Mouse (Mus musculus): Measurements from ENCODE around the gene Cep164. TPM values are rescaled to one million over a fixed set of nuclear protein-coding genes. Genes with fewer than 3 reads are reported as not detected.
A peak's percentile ranks its signal among the peaks of the same experiment; 100 is the strongest.

Gene Cep164
- polyA plus RNA-seq (2014; fragmentation: Nextera tagmentation; extraction: Ambion mirVana), result 27.5 and 28.0 TPM in 2 replicates

DNA sequence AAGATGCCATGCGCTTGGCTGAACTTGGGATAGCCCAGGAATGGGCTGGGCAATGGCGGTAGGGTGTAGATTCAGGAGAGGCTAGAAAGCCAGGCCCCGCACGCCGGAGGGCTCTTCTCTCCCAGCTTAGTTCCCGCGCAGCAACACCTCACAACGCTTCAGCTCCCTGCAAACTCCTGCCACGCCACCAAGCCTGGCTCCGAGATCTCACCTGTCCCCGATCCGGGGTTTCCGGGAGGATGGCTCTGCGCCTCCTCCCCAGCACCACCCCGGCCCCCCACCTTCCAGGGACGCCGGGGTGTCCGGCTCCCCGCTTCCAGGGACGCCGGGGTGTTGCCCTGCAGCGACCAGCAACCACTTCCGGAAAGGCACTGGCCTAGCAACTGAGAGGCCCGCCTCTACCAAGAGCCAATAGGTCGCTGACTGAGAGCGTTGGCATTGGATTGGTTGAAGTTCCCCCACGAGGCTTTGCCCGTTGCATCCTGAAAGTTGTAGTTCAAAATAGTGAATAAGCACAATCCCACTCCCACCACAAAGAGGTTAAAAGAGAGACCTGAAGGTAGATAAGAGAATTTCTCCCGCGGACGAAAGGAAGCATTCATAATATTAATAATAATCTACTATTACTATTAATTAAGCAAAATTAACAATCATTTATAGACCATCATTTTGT lies at the start of gene Cep164:
Gene Cep164, minus strand, starts transcription at position 401 of the 673 bp plus-strand sequence.
- no peaks in the 10 kb centered on the region for H3K27me3 ChIP-seq (replicated peaks; ENCODE audit: control insufficient read depth, insufficient read depth, low read length)
- DNase-seq (ENCODE audit: low spot score) (peak; percentile 89), ATAC-seq (replicated peaks; ENCODE audit: low FRiP score, low TSS enrichment, low read depth) (peak; percentile 96)
- H3K9me3 ChIP-seq (ENCODE audit: control insufficient read depth, low read length), result 0 out of 2 replicates have a peak, but pooled peaks cover 2% of the 10 kb centered on the region
- peak within 1 kb of the TSS; percentile 53 for H3K9ac ChIP-seq (ENCODE audit: low read length)
- under 1% methylated on average over 31 of the region's 31 CpGs for WGBS
- peak within 1 kb of the TSS; percentile 82 for H3K4me2 ChIP-seq (ENCODE audit: low read length)
- H3K36me3 ChIP-seq (ENCODE audit: control insufficient read depth, insufficient read depth, low read length), result no peaks in the 10 kb centered on the region
- peak within 1 kb of the TSS; percentile 67 for H3K4me3 ChIP-seq (ENCODE audit: low read depth, low read length)
- peak within 1 kb of the TSS; percentile 83 for H3K27ac ChIP-seq (ENCODE audit: low read depth)
- peaks cover 5% of the 10 kb centered on the region for H3K4me1 ChIP-seq (replicated peaks; ENCODE audit: control insufficient read depth, insufficient read depth, low read length)

GRCm38 (mm10) chr9:45877928-45878327 lies 49.4 kb upstream of the Cep164 start:
- ATAC-seq (replicated peaks; ENCODE audit: low FRiP score, low TSS enrichment, low read depth) (no peak), DNase-seq (ENCODE audit: low spot score) (no peak)
- Histone ChIP-seq H3K4me1 (replicated peaks; ENCODE audit: control insufficient read depth, insufficient read depth, low read length) (no peaks in the 10 kb centered on the region), H3K27ac (ENCODE audit: low read depth) (no peak overlapping the region), H3K27me3 (replicated peaks; ENCODE audit: control insufficient read depth, insufficient read depth, low read length) (no peaks in the 10 kb centered on the region), H3K36me3 (ENCODE audit: control insufficient read depth, insufficient read depth, low read length) (peaks cover 71% of the 10 kb centered on the region), H3K4me3 (ENCODE audit: low read depth, low read length) (no peak overlapping the region), H3K4me2 (ENCODE audit: low read length) (no peak overlapping the region), H3K9me3 (ENCODE audit: control insufficient read depth, low read length) (no peaks in the 10 kb centered on the region), H3K9ac (ENCODE audit: low read length) (no peak overlapping the region)
- 70% methylated on average over 2 of the region's 2 CpGs for WGBS

DNA sequence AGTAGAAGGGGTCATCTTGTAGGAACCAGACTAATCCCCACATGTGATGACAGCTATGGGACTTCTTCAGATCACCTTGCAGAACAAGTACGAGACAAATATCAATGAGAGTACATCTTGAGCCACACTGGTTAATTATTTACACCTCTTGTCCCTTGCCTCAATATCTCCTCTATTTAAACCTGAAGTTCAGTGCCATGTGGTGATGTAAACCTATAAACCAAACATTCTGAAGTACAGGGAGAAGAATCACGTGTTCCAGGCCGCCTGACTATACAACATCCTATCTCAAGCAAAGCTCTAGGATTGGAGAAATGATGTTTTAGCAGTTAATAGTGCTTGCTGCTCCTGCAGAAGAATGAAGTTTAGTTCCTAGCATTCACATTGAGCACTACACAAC lies 41.8 kb upstream of the Cep164 start:
- H3K4me3 ChIP-seq (ENCODE audit: low read depth, low read length), result no peak overlapping the region
- no peaks in the 10 kb centered on the region for H3K4me1 ChIP-seq (replicated peaks; ENCODE audit: control insufficient read depth, insufficient read depth, low read length)
- no peak overlapping the region for H3K9ac ChIP-seq (ENCODE audit: low read length)
- H3K27me3 ChIP-seq (replicated peaks; ENCODE audit: control insufficient read depth, insufficient read depth, low read length), result no peaks in the 10 kb centered on the region
- ATAC-seq (replicated peaks; ENCODE audit: low FRiP score, low TSS enrichment, low read depth) (no peak), DNase-seq (ENCODE audit: low spot score) (no peak)
- H3K36me3 ChIP-seq (ENCODE audit: control insufficient read depth, insufficient read depth, low read length), result peaks cover 91% of the 10 kb centered on the region
- no peak overlapping the region for H3K27ac ChIP-seq (ENCODE audit: low read depth)
- no peak overlapping the region for H3K4me2 ChIP-seq (ENCODE audit: low read length)
- H3K9me3 ChIP-seq (ENCODE audit: control insufficient read depth, low read length), result no peaks in the 10 kb centered on the region
- WGBS, result 71% methylated on average over 3 of the region's 3 CpGs

GRCm38 (mm10) chr9:45869181-45869580 lies 40.7 kb upstream of the Cep164 start:
- Histone ChIP-seq H3K4me1 (replicated peaks; ENCODE audit: control insufficient read depth, insufficient read depth, low read length) (no peaks in the 10 kb centered on the region), H3K9ac (ENCODE audit: low read length) (no peak overlapping the region), H3K9me3 (ENCODE audit: control insufficient read depth, low read length) (no peaks in the 10 kb centered on the region), H3K36me3 (ENCODE audit: control insufficient read depth, insufficient read depth, low read length) (peaks cover 91% of the 10 kb centered on the region), H3K4me3 (ENCODE audit: low read depth, low read length) (no peak overlapping the region), H3K4me2 (ENCODE audit: low read length) (no peak overlapping the region), H3K27me3 (replicated peaks; ENCODE audit: control insufficient read depth, insufficient read depth, low read length) (no peaks in the 10 kb centered on the region), H3K27ac (ENCODE audit: low read depth) (no peak overlapping the region)
- no peak for DNase-seq (ENCODE audit: low spot score)
- 94% methylated on average over 3 of the region's 3 CpGs for WGBS
- no peak for ATAC-seq (replicated peaks; ENCODE audit: low FRiP score, low TSS enrichment, low read depth)

- Histone ChIP-seq H3K4me1 (replicated peaks; ENCODE audit: control insufficient read depth, insufficient read depth, low read length) (no peaks in the 10 kb centered on the region), H3K4me2 (ENCODE audit: low read length) (no peak overlapping the region), H3K4me3 (ENCODE audit: low read depth, low read length) (no peak overlapping the region), H3K27me3 (replicated peaks; ENCODE audit: control insufficient read depth, insufficient read depth, low read length) (no peaks in the 10 kb centered on the region), H3K9me3 (ENCODE audit: control insufficient read depth, low read length) (no peaks in the 10 kb centered on the region), H3K9ac (ENCODE audit: low read length) (no peak overlapping the region), H3K36me3 (ENCODE audit: control insufficient read depth, insufficient read depth, low read length) (peaks cover 94% of the 10 kb centered on the region), H3K27ac (ENCODE audit: low read depth) (no peak overlapping the region)
- 73% methylated on average over 7 of the region's 7 CpGs for WGBS
- ATAC-seq (replicated peaks; ENCODE audit: low FRiP score, low TSS enrichment, low read depth) (no peak), DNase-seq (ENCODE audit: low spot score) (no peak)
Observed at GRCm38 (mm10) chr9:45861813-45862212, 33.3 kb upstream of the Cep164 start.

GRCm38 (mm10) chr9:45859364-45859763 lies 30.9 kb upstream of the Cep164 start:
- Histone ChIP-seq H3K36me3 (ENCODE audit: control insufficient read depth, insufficient read depth, low read length) (peaks cover 82% of the 10 kb centered on the region), H3K9me3 (ENCODE audit: control insufficient read depth, low read length) (no peaks in the 10 kb centered on the region), H3K4me2 (ENCODE audit: low read length) (no peak overlapping the region), H3K4me3 (ENCODE audit: low read depth, low read length) (no peak overlapping the region), H3K27me3 (replicated peaks; ENCODE audit: control insufficient read depth, insufficient read depth, low read length) (no peaks in the 10 kb centered on the region), H3K27ac (ENCODE audit: low read depth) (no peak overlapping the region), H3K9ac (ENCODE audit: low read length) (no peak overlapping the region), H3K4me1 (replicated peaks; ENCODE audit: control insufficient read depth, insufficient read depth, low read length) (no peaks in the 10 kb centered on the region)
- DNase-seq (ENCODE audit: low spot score) (no peak), ATAC-seq (replicated peaks; ENCODE audit: low FRiP score, low TSS enrichment, low read depth) (no peak)
- 93% methylated on average over 10 of the region's 10 CpGs for WGBS

DNA sequence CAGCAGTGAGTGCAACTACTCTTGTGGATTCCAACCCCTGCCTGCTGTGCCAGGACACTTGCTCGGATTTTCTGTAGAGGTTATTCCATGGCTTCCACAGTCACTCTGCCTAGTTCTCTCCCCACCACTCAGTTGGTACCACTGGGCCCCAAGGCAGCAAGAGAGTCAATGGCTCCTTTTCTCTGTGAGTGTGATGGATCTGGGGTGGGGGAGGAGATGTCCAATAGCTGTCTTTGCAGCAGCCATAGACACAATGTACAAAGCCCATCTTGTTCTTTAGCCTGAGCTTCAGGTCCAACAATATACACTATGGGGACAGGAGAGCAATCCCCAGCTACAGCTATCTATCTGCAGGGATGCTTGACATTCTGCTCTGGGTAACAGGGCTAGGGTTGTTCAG lies 25.6 kb upstream of the Cep164 start:
- H3K9me3 ChIP-seq (ENCODE audit: control insufficient read depth, low read length), result no peaks in the 10 kb centered on the region
- no peak overlapping the region for H3K27ac ChIP-seq (ENCODE audit: low read depth)
- no peak overlapping the region for H3K4me3 ChIP-seq (ENCODE audit: low read depth, low read length)
- H3K4me2 ChIP-seq (ENCODE audit: low read length), result no peak overlapping the region
- no peak overlapping the region for H3K9ac ChIP-seq (ENCODE audit: low read length)
- 90% methylated on average over 1 of the region's 1 CpGs for WGBS
- H3K36me3 ChIP-seq (ENCODE audit: control insufficient read depth, insufficient read depth, low read length), result peaks cover 41% of the 10 kb centered on the region
- no peaks in the 10 kb centered on the region for H3K27me3 ChIP-seq (replicated peaks; ENCODE audit: control insufficient read depth, insufficient read depth, low read length)
- DNase-seq (ENCODE audit: low spot score) (no peak), ATAC-seq (replicated peaks; ENCODE audit: low FRiP score, low TSS enrichment, low read depth) (no peak)
- H3K4me1 ChIP-seq (replicated peaks; ENCODE audit: control insufficient read depth, insufficient read depth, low read length), result peaks cover 5% of the 10 kb centered on the region; the same call in 1 of the 2 replicates

- Histone ChIP-seq H3K27ac (ENCODE audit: low read depth) (no peak overlapping the region), H3K4me2 (ENCODE audit: low read length) (no peak overlapping the region), H3K36me3 (ENCODE audit: control insufficient read depth, insufficient read depth, low read length) (peaks cover 37% of the 10 kb centered on the region), H3K9me3 (ENCODE audit: control insufficient read depth, low read length) (no peaks in the 10 kb centered on the region), H3K4me3 (ENCODE audit: low read depth, low read length) (no peak overlapping the region), H3K9ac (ENCODE audit: low read length) (no peak overlapping the region), H3K4me1 (replicated peaks; ENCODE audit: control insufficient read depth, insufficient read depth, low read length) (peaks cover 5% of the 10 kb centered on the region; the same call in 1 of the 2 replicates), H3K27me3 (replicated peaks; ENCODE audit: control insufficient read depth, insufficient read depth, low read length) (no peaks in the 10 kb centered on the region)
- DNase-seq (ENCODE audit: low spot score) (no peak), ATAC-seq (replicated peaks; ENCODE audit: low FRiP score, low TSS enrichment, low read depth) (no peak)
- WGBS, result 98% methylated on average over 2 of the region's 2 CpGs
Observed at GRCm38 (mm10) chr9:45853695-45854094, 25.2 kb upstream of the Cep164 start.

DNA sequence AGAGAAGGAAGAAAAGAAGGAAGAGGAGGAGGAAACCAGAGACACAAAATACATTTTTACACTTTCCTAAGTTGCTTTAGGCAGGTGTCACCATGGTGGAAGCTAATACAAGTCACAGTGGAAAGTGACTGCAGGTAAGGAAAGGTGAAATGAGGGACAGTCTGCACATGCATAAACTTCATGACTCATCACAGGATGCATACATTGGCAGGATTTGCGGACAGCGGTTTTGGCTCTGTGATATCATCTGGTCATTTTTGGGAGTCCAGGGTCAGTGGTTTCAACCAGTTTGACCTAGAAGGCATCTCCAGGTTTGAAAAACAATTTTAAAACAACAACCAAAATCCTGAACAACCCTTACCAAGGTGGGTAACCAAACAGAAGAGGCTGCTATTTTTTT lies 23.3 kb upstream of the Cep164 start:
- H3K27ac ChIP-seq (ENCODE audit: low read depth), result no peak overlapping the region
- 92% methylated on average over 2 of the region's 2 CpGs for WGBS
- no peak overlapping the region for H3K4me2 ChIP-seq (ENCODE audit: low read length)
- no peak for ATAC-seq (replicated peaks; ENCODE audit: low FRiP score, low TSS enrichment, low read depth)
- no peaks in the 10 kb centered on the region for H3K27me3 ChIP-seq (replicated peaks; ENCODE audit: control insufficient read depth, insufficient read depth, low read length)
- no peak for DNase-seq (ENCODE audit: low spot score)
- peaks cover 18% of the 10 kb centered on the region for H3K36me3 ChIP-seq (ENCODE audit: control insufficient read depth, insufficient read depth, low read length)
- no peak overlapping the region for H3K4me3 ChIP-seq (ENCODE audit: low read depth, low read length)
- H3K4me1 ChIP-seq (replicated peaks; ENCODE audit: control insufficient read depth, insufficient read depth, low read length), result peaks cover 5% of the 10 kb centered on the region; the same call in 1 of the 2 replicates
- no peaks in the 10 kb centered on the region for H3K9me3 ChIP-seq (ENCODE audit: control insufficient read depth, low read length)
- no peak overlapping the region for H3K9ac ChIP-seq (ENCODE audit: low read length)
